In the genomic region with DNA sequence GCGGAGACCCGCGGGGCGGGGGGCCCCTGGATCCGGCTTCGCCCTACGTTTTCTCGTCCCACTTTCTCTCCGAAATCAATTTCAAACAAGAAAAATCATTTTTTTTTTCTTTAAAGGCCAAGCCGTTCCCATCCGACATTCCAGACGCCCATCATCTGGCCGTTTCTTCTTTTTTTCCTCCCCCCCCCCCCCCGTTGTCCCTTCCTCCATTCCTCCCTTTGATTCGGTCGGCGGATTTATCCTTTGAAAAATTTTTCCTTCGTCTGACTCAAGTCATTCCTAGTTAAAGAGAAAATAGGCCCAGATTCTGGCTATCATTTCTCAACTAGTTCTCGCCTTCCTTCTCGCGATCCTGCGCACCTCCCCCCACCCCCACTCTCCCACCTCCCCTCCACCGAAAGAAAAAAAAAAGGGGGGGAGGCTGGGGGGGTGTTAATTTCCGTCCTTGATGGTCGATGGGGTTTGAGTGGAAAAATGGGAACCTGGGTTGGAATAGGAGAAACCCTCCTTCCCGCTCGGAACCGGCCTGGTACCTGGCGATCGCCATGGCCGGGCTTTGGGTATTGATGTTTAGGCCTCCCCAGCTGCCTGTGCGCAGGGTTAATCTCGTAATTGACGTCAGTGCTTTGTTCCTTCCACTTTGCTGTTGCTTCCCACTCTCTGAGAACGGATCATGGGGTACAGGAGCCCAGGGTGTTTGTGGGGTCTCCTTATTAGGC, we compare ENCODE assay signal across 8 mouse cellular contexts. TPM values are rescaled to one million over a fixed set of nuclear protein-coding genes. Genes with fewer than 3 reads are reported as not detected.
DNase-seq lines count a peak whose midpoint lies in the region; ATAC-seq and TF ChIP-seq lines count a peak whose summit lies in the region.

No protein-coding gene starts in this region.

- peak overlapping the region; percentile 98 for H3K9ac ChIP-seq in forebrain, embryonic 12.5 days
- H3K9ac ChIP-seq in heart, postnatal 0 days (replicated peaks; ENCODE audit: low read depth, low read length), result peak overlapping the region; percentile 99
- peak overlapping the region; percentile 99 for H3K9ac ChIP-seq in liver, postnatal 0 days (replicated peaks)
- peak overlapping the region; percentile 99 for H3K9ac ChIP-seq in neural tube, embryonic 13.5 days

- no peak for TF ChIP-seq CTCF in bone marrow macrophage, adult 2 months (IDR thresholded peaks at IDR 0.05; ENCODE audit: low read depth, low read length)
- no peak for TF ChIP-seq CTCF in heart, postnatal 0 days (IDR thresholded peaks at IDR 0.05; ENCODE audit: low read depth)
- TF ChIP-seq CTCF in liver, postnatal 0 days (IDR thresholded peaks at IDR 0.05; ENCODE audit: low read depth), result no peak
- TF ChIP-seq CTCF in testis, adult 2 months (IDR thresholded peaks at IDR 0.05; ENCODE audit: control insufficient read depth, insufficient read depth, insufficient replicate concordance, low read depth, low read length), result no peak

- H3K4me2 ChIP-seq in forebrain, embryonic 12.5 days, result peak overlapping the region; percentile 80
- H3K4me2 ChIP-seq in heart, postnatal 0 days (ENCODE audit: low read depth, low read length), result peak overlapping the region; percentile 94
- peak overlapping the region; percentile 91 for H3K4me2 ChIP-seq in liver, postnatal 0 days (ENCODE audit: low read depth, low read length)
- H3K4me2 ChIP-seq in neural tube, embryonic 13.5 days, result peak overlapping the region; percentile 80

- H3K4me3 ChIP-seq in bone marrow macrophage, adult 2 months (ENCODE audit: insufficient read depth, low read length), result peak overlapping the region; percentile 96
- peak overlapping the region; percentile 98 for H3K4me3 ChIP-seq in forebrain, embryonic 12.5 days (replicated peaks)
- peak overlapping the region; percentile 98 for H3K4me3 ChIP-seq in heart, postnatal 0 days (ENCODE audit: low read depth, low read length)
- H3K4me3 ChIP-seq in liver, postnatal 0 days (ENCODE audit: low read depth, low read length), result peak overlapping the region; percentile 87
- H3K4me3 ChIP-seq in neural tube, embryonic 13.5 days, result peak overlapping the region; percentile 96
- H3K4me3 ChIP-seq in testis, adult 2 months (ENCODE audit: control insufficient read depth, low read depth, low read length), result peak overlapping the region; percentile 99

- DNase-seq in CD8-positive naive resting alpha-beta T cell, adult 2 months (ENCODE audit: low read depth in 2 of 2, low spot score in 2 of 2), result peak; percentile 61 to 70
- peak; percentile 79 for DNase-seq in heart, postnatal 0 days (ENCODE audit: low spot score)
- DNase-seq in kidney, postnatal 36 days, result peak; percentile 35 to 60
- peak; percentile 71 for DNase-seq in liver, postnatal 0 days

- H3K9me3 ChIP-seq in forebrain, embryonic 12.5 days, result no peaks in the 10 kb centered on the region
- no peaks in the 10 kb centered on the region for H3K9me3 ChIP-seq in heart, postnatal 0 days (replicated peaks; ENCODE audit: control insufficient read depth, low read length)
- H3K9me3 ChIP-seq in liver, postnatal 0 days (ENCODE audit: low read length), result no peaks in the 10 kb centered on the region
- H3K9me3 ChIP-seq in neural tube, embryonic 13.5 days, result no peaks in the 10 kb centered on the region

- peak overlapping the region; percentile 86 for H3K27ac ChIP-seq in bone marrow macrophage, adult 2 months (ENCODE audit: insufficient read depth, low read depth, low read length)
- peak overlapping the region; percentile 97 for H3K27ac ChIP-seq in forebrain, embryonic 12.5 days
- peak overlapping the region; percentile 100 for H3K27ac ChIP-seq in heart, postnatal 0 days (ENCODE audit: low read depth)
- H3K27ac ChIP-seq in liver, postnatal 0 days (ENCODE audit: low read depth), result peak overlapping the region; percentile 99
- H3K27ac ChIP-seq in neural tube, embryonic 13.5 days (replicated peaks), result peak overlapping the region; percentile 99
- peak overlapping the region; percentile 98 for H3K27ac ChIP-seq in testis, adult 2 months (ENCODE audit: control insufficient read depth, insufficient read depth, low read depth, low read length)

- TF ChIP-seq EP300 in heart, postnatal 0 days (IDR thresholded peaks at IDR 0.05; ENCODE audit: low read depth), result peak; percentile 31; the same call in 1 of the 2 replicates
- no peak for TF ChIP-seq EP300 in liver, postnatal 0 days (IDR thresholded peaks at IDR 0.05; ENCODE audit: low read depth)

- ATAC-seq in forebrain, embryonic 12.5 days (ENCODE audit: low FRiP score), result peak; percentile 27
- ATAC-seq in heart, postnatal 0 days (ENCODE audit: insufficient read depth, low read depth), result peak; percentile 19; the same call in 1 of the 2 replicates
- ATAC-seq in liver, postnatal 0 days, result peak; percentile 9; the same call in 1 of the 2 replicates
- 0 out of 2 replicates have a peak, but pooled peaks have one; percentile 18 for ATAC-seq in neural tube, embryonic 13.5 days (ENCODE audit: low read depth)

- WGBS in forebrain, embryonic 12.5 days, result under 1% methylated on average over 35 of the region's 35 CpGs
- 0% methylated on average over 32 of the region's 35 CpGs for WGBS in heart, postnatal 0 days
- under 1% methylated on average over 34 of the region's 35 CpGs for WGBS in liver, postnatal 0 days (ENCODE audit: insufficient replicate concordance)
- under 1% methylated on average over 34 of the region's 35 CpGs for WGBS in neural tube, embryonic 13.5 days

- peaks cover 12% of the 10 kb centered on the region for H3K4me1 ChIP-seq in bone marrow macrophage, adult 2 months (ENCODE audit: control insufficient read depth, insufficient read depth, low read length)
- peaks cover 14% of the 10 kb centered on the region for H3K4me1 ChIP-seq in forebrain, embryonic 12.5 days
- H3K4me1 ChIP-seq in heart, postnatal 0 days (ENCODE audit: control insufficient read depth, insufficient read depth), result peaks cover 8% of the 10 kb centered on the region; the same call in 1 of the 2 replicates
- H3K4me1 ChIP-seq in liver, postnatal 0 days (ENCODE audit: insufficient read depth), result peaks cover 10% of the 10 kb centered on the region; the same call in 1 of the 2 replicates
- peaks cover 24% of the 10 kb centered on the region for H3K4me1 ChIP-seq in neural tube, embryonic 13.5 days (replicated peaks)
- H3K4me1 ChIP-seq in testis, adult 2 months (ENCODE audit: control insufficient read depth, insufficient read depth, low read length), result peaks cover 6% of the 10 kb centered on the region; the same call in 1 of the 2 replicates

- no peaks in the 10 kb centered on the region for H3K27me3 ChIP-seq in forebrain, embryonic 12.5 days
- no peaks in the 10 kb centered on the region for H3K27me3 ChIP-seq in heart, postnatal 0 days (ENCODE audit: control insufficient read depth, insufficient read depth, low read length)
- H3K27me3 ChIP-seq in liver, postnatal 0 days (ENCODE audit: insufficient read depth, low read length), result no peaks in the 10 kb centered on the region
- no peaks in the 10 kb centered on the region for H3K27me3 ChIP-seq in neural tube, embryonic 13.5 days
- H3K27me3 ChIP-seq in testis, adult 2 months (ENCODE audit: control insufficient read depth, insufficient read depth, low read length), result no peaks in the 10 kb centered on the region

- no peaks in the 10 kb centered on the region for H3K36me3 ChIP-seq in forebrain, embryonic 12.5 days (replicated peaks)
- H3K36me3 ChIP-seq in heart, postnatal 0 days (replicated peaks; ENCODE audit: control insufficient read depth, insufficient read depth, low read length), result no peaks in the 10 kb centered on the region
- H3K36me3 ChIP-seq in liver, postnatal 0 days (replicated peaks; ENCODE audit: insufficient read depth, low read length), result 0 out of 2 replicates have a peak, but pooled peaks cover 2% of the 10 kb centered on the region
- peaks cover 3% of the 10 kb centered on the region; the same call in 1 of the 2 replicates for H3K36me3 ChIP-seq in neural tube, embryonic 13.5 days
- H3K36me3 ChIP-seq in testis, adult 2 months (ENCODE audit: control insufficient read depth, insufficient read depth, low read length), result no peaks in the 10 kb centered on the region

- TF ChIP-seq POLR2A in bone marrow macrophage, adult 2 months (IDR thresholded peaks at IDR 0.05; ENCODE audit: borderline replicate concordance, low read depth, low read length), result no peak
- no peak for TF ChIP-seq POLR2A in testis, adult 2 months (IDR thresholded peaks at IDR 0.05; ENCODE audit: control insufficient read depth, low read depth, low read length)

RNA-seq across cellular contexts. Expression of a gene that starts 0.8 kb away (rescaled TPM):
- polyA plus RNA-seq in bone marrow macrophage, adult 2 months (2012; ENCODE audit: insufficient read depth, insufficient read length, missing spikeins), result 54.6 and 68.8 TPM in 2 replicates
- 66.9 and 77.6 TPM in 2 replicates for polyA plus RNA-seq in forebrain, embryonic 12.5 days (2016; fragmentation: Nextera tagmentation; extraction: Ambion mirVana)
- 59.6 and 70.1 TPM in 2 replicates for total RNA-seq in heart, postnatal 0 days (2014; rRNA removed; ENCODE audit: low replicate concordance)
- 27.6 and 36.0 TPM in 2 replicates for polyA plus RNA-seq in heart, postnatal 0 days (2015; fragmentation: Nextera tagmentation; extraction: Ambion mirVana)
- polyA plus RNA-seq in liver, postnatal 0 days (2015; fragmentation: Nextera tagmentation; extraction: Ambion mirVana), result 9.1 and 12.4 TPM in 2 replicates
- 43.3 and 55.2 TPM in 2 replicates for polyA plus RNA-seq in neural tube, embryonic 13.5 days (2015; fragmentation: Nextera tagmentation; extraction: Ambion mirVana)
- polyA plus RNA-seq in testis, adult 2 months (2012; rRNA removed), result 21.1 and 22.9 TPM in 2 replicates

RNA-seq across cellular contexts. Expression of a gene that starts 26.9 kb away (rescaled TPM):
- 13.9 and 17.4 TPM in 2 replicates for polyA plus RNA-seq in bone marrow macrophage, adult 2 months (2012; ENCODE audit: insufficient read depth, insufficient read length, missing spikeins)
- polyA plus RNA-seq in forebrain, embryonic 12.5 days (2016; fragmentation: Nextera tagmentation; extraction: Ambion mirVana), result 17.3 and 17.4 TPM in 2 replicates
- 1.2 TPM in 1 of 2 replicates, not detected in the other for total RNA-seq in heart, postnatal 0 days (2014; rRNA removed; ENCODE audit: low replicate concordance)
- 15.3 and 15.4 TPM in 2 replicates for polyA plus RNA-seq in heart, postnatal 0 days (2015; fragmentation: Nextera tagmentation; extraction: Ambion mirVana)
- polyA plus RNA-seq in liver, postnatal 0 days (2015; fragmentation: Nextera tagmentation; extraction: Ambion mirVana), result 6.0 and 7.4 TPM in 2 replicates
- 14.9 and 15.5 TPM in 2 replicates for polyA plus RNA-seq in neural tube, embryonic 13.5 days (2015; fragmentation: Nextera tagmentation; extraction: Ambion mirVana)
- 3.5 and 4.8 TPM in 2 replicates for polyA plus RNA-seq in testis, adult 2 months (2012; rRNA removed)

RNA-seq across cellular contexts. Expression of a gene that starts 51.1 kb away (rescaled TPM):
- 111 and 118 TPM in 2 replicates for polyA plus RNA-seq in bone marrow macrophage, adult 2 months (2012; ENCODE audit: insufficient read depth, insufficient read length, missing spikeins)
- polyA plus RNA-seq in forebrain, embryonic 12.5 days (2016; fragmentation: Nextera tagmentation; extraction: Ambion mirVana), result 93.3 and 95.9 TPM in 2 replicates
- total RNA-seq in heart, postnatal 0 days (2014; rRNA removed; ENCODE audit: low replicate concordance), result 54.0 and 64.3 TPM in 2 replicates
- 59.0 and 75.6 TPM in 2 replicates for polyA plus RNA-seq in heart, postnatal 0 days (2015; fragmentation: Nextera tagmentation; extraction: Ambion mirVana)
- 37.4 and 41.4 TPM in 2 replicates for polyA plus RNA-seq in liver, postnatal 0 days (2015; fragmentation: Nextera tagmentation; extraction: Ambion mirVana)
- polyA plus RNA-seq in neural tube, embryonic 13.5 days (2015; fragmentation: Nextera tagmentation; extraction: Ambion mirVana), result 56.1 and 63.0 TPM in 2 replicates
- 36.0 and 38.9 TPM in 2 replicates for polyA plus RNA-seq in testis, adult 2 months (2012; rRNA removed)

Comparison
In these comparisons a context has a peak if more than half of its experiments do, and no peak if none do; other contexts are left out.
1. Peak in every context shown above with its lines: DNase-seq, ATAC-seq, H3K4me3 ChIP-seq and H3K27ac ChIP-seq.